Comparison of ENCODE assay signal across 22 mouse cellular contexts in the genomic region with DNA sequence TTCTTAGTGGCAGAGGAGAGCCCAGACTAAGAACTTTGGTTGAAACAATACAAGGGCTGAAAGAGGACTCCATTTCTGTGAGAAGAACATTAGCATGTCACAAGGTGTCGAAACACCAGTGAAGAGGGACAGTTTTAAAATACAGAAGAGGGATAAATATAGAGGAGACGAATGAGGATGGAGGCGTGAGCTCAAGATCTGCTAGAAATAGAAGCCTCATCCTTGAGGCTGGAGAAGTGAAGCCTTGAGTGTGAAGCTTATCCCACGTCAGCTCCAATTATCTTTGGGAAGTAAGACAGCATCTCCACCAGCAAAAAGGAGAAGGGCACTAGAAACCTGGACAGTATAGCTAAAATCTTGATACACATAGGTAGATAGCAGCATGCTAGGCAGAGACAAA.
DNase-seq lines count a peak whose midpoint lies in the region; TF ChIP-seq lines count a peak whose summit lies in the region.
"Had no signal": no experiment of that assay in that cellular context is flagged by ENCODE, and none has a peak within 500 bp of the region (broad histone marks: within the 10 kb centered on the region; RNA-seq: fewer than 3 reads in every experiment).

No protein-coding gene starts in this region.

- WGBS in cerebellum, adult 2 months, result 86% methylated on average over 4 of the region's 4 CpGs

- H3K4me3 ChIP-seq in cerebellum, adult 2 months (replicated peaks; ENCODE audit: insufficient read depth, low read depth, low read length), result no peak overlapping the region
- H3K4me3 ChIP-seq: embryonic facial prominence, embryonic 13.5 days; forebrain, embryonic 13.5 days; heart, embryonic 10.5 days; hindbrain, embryonic 12.5 days had no signal

- H3K27ac ChIP-seq in cerebellum, adult 2 months (ENCODE audit: insufficient read depth, low read length), result no peak overlapping the region
- H3K27ac ChIP-seq: embryonic facial prominence, embryonic 13.5 days; forebrain, embryonic 13.5 days; heart, embryonic 10.5 days; hindbrain, embryonic 12.5 days had no signal

- H3K27me3 ChIP-seq in cerebellum, adult 2 months (ENCODE audit: control insufficient read depth, insufficient read depth, low read length), result no peaks in the 10 kb centered on the region
- H3K27me3 ChIP-seq: embryonic facial prominence, embryonic 13.5 days; forebrain, embryonic 13.5 days; hindbrain, embryonic 12.5 days had no signal

- intact Hi-C loops in left cerebral cortex, postnatal 4 days (cut with DNase I), result no loop called here

- TF ChIP-seq CTCF in cerebellum, adult 2 months (IDR thresholded peaks at IDR 0.05; ENCODE audit: borderline replicate concordance, insufficient read depth, low read depth, low read length), result no peak

- H3K4me1 ChIP-seq in cerebellum, adult 2 months (ENCODE audit: control insufficient read depth, insufficient read depth, low read length), result no peaks in the 10 kb centered on the region
- H3K4me1 ChIP-seq: embryonic facial prominence, embryonic 13.5 days; forebrain, embryonic 13.5 days; heart, embryonic 10.5 days; hindbrain, embryonic 12.5 days had no signal

- peak; percentile 12 for DNase-seq in left cerebral cortex, adult 11 months (ENCODE audit: low spot score)
- no peak for DNase-seq in left cerebral cortex, postnatal 4 days
- DNase-seq in left cerebral cortex, adult 18-20 months (ENCODE audit: low spot score in 2 of 2), result peak; percentile 2 to 22
- DNase-seq in left cerebral cortex, adult 9 months (ENCODE audit: low spot score in 2 of 2), result peak; percentile 27 to 46
- peak; percentile 5 for DNase-seq in right cerebral cortex, postnatal 25 days
- DNase-seq in layer of hippocampus, postnatal 10 days (ENCODE audit: low spot score in 2 of 2), result no peak
- DNase-seq in ovary, adult 18-20 months (ENCODE audit: low spot score), result no peak
- no peak for DNase-seq in cerebellum, adult 2 months
- DNase-seq: adrenal gland, adult 8-10 months; adrenal gland, postnatal 36 days; cerebellum, adult 11 months; cerebellum, adult 9-10 months; cerebellum, postnatal 25 days; forebrain, postnatal 0 days; gastrocnemius, postnatal 10 days; heart, adult 18-20 months; heart, postnatal 10 days; heart, postnatal 4 days had no signal

- TF ChIP-seq POLR2A in cerebellum, adult 2 months (IDR thresholded peaks at IDR 0.05; ENCODE audit: borderline replicate concordance, insufficient read depth, low read length), result no peak

Comparison
In these comparisons a context has a peak if more than half of its experiments do, and no peak if none do; other contexts are left out.
1. DNase-seq: peak in left cerebral cortex, adult 11 months (single experiment), left cerebral cortex, adult 18-20 months (2 of 2), left cerebral cortex, adult 9 months (2 of 2) and right cerebral cortex, postnatal 25 days (single experiment); none in left cerebral cortex, postnatal 4 days (single experiment), layer of hippocampus, postnatal 10 days (0 of 2), ovary, adult 18-20 months (single experiment) and cerebellum, adult 2 months (0 of 2).